Mouse (Mus musculus) bone marrow macrophage, adult 2 months (primary cell): ENCODE results near the gene Heatr4.

Experiments used
- CTCF ChIP-seq: IDR thresholded peaks from 2 replicates; pipeline ENCODE4 v1.5.1; 2012; ENCODE audit warnings: low read depth, mild to moderate bottlenecking, low read length, moderate library complexity
- POLR2A ChIP-seq: IDR thresholded peaks from 2 replicates; pipeline ENCODE4 v1.6.1; 2012; ENCODE audit warnings: mild to moderate bottlenecking, low read depth, low read length, borderline replicate concordance

DNA sequence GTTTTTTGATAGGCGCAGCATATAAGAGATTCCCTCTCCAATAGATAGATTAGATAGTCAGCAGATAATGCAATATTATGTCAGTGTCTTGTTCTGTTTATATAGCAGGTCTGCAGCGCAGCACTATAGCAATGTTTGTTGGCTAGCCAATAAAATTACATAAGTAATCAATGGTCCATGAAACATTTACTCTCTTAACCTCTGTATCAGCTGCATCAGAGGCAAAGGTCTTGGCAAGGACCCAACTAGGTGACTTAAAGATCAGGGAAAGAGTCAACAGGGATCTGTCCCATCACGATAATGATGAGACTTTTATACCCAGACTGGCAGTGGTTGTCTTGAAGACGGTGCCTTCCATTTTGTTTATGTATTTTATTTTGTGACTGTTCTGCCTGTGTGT is 48.2 kb upstream of the Heatr4 start:
- no peak for TF ChIP-seq CTCF
- no peak for TF ChIP-seq POLR2A
